Mouse (Mus musculus) erythroblast, embryonic 14.5 days (primary cell): ENCODE data around the gene Brk1.

Experiments used
- GATA1 ChIP-seq: IDR thresholded peaks from 2 replicates; pipeline ENCODE4 v1.6.1; 2012; ENCODE audit warnings: low read length, inconsistent platforms, mixed read lengths
- TAL1 ChIP-seq: IDR thresholded peaks from 3 replicates; pipeline ENCODE4 v1.6.1; 2012; ENCODE audit warnings: low read length, inconsistent platforms, mixed read lengths

DNA sequence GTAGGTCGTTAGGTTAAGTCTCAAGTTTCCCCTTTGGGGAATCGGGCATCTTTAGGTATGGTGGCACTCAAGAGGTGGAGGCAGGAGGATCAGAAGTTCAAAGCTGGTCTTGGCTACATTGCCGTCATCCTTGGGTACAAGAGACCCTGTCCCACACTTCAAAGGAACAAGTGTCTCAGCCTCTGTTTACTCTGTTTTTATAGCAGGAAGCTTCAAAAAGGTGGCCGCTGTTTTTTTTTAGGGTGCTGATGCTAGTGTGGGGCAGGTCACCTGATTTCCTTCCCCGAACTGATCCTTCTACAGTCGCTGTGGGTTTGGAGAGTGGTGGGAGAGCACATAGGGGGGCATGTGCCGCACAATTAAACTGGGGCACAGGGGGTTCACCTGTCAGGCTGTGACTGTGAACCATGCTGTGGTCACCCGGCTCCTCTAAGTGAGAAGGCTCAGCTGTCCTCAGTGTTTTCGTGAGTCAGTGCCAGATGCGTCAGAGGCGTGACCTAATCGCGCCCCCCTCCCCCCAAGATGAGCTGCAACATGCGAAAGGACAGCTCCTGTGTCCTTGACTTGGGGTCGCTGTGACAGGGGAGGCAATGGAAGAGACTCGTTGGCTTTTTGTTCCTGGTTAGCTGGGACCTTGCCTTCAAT, 50.3 kb downstream of the Brk1 start:
- TF ChIP-seq GATA1 (no peak), TAL1 (no peak)
